Mouse (Mus musculus) CD8-positive naive resting alpha-beta T cell, adult 2 months (primary cell): ENCODE measurements around the gene Limch1.

Experiments
- DNase-seq, 2 experiments: peaks; one replicate each; pipeline ENCODE4 v3.0.0; 2022; ENCODE audit warnings: low read depth in 2 of 2, low spot score in 2 of 2

Gene Limch1

DNA sequence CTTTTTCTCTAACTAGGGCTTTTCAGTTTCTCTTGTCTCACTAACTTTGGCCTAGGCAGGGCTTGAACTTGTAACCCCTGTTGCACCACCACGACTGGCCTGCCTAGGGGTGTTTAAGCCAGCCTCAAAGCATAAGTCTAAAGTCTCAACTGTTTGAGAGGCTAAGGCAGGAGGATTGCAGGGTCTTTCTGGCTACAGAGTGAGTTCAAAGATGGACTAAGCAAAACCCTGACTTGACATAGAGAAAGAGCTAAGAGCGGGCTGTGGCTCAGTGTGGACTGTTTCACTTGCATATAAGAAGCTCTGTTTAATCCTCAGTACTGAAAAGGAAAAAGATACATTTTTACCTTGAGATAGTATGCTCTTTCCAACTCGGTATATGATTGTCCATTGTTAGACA is 268.3 kb downstream of the Limch1 start:
- no peak for DNase-seq

- DNase-seq, result peak; percentile 12 to 20
Observed at GRCm38 (mm10) chr5:67016450-67016849, 270.8 kb downstream of the Limch1 start.

GRCm38 (mm10) chr5:67024459-67025050 is 278.9 kb downstream of the Limch1 start:
- no peak for DNase-seq

DNA sequence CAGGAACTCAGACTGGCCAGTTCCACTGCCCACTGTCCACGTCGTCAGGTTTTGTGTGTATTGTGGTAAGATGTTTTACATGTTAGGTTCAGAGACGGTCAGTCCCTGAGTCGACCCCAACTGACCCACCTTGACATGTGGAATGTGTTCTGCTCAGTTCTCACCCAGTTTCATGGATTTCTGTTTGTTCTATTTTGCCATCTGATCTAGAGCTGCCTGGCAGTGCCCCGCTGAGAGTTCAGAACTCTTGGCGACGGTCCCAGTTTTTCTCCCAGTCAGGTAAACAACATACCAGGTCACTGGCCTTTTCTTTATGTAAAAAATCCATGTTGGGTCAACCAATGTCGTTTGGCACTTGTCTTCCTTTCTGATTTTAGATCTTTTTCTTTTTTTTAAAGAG is 279.5 kb downstream of the Limch1 start:
- no peak for DNase-seq

DNA sequence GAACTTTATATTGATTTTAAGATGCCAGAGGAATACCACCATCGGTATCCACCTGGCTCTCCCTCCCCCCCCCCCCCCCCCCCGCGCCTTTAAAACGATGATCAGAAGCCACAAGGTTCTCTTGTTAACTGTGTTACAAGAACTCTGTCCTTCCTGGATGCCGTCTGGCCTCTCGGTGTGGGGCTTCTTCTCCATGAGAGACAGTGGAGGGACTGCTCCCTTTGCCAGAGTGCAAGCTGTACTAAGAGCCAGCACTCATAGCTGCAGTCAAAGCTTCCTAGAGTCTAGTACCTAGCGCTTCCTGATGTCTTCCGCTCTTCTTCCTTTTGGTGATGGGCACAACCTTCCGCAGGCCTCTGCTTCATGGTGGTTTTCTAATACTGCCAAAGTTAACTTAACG is 280.0 kb downstream of the Limch1 start:
- DNase-seq, result no peak

DNA sequence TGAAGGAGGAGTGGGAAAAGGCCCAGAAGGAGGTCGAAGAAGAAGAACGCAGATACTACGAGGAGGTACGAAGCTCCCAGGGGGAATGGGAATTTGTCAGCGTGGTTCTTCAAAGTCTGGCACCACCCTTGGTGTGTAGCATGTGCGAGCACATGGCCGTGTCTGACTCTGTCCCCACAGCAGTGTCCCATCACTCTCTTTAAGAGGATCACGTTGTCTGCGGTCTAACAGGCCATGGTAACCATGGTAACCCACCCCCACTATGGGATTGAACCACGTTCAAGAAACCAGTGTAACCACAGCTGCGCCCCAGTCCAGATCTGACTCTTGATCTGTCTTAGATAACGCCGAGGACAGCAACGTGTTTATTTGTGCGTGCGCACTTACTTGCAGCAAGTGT is 283.2 kb downstream of the Limch1 start:
- DNase-seq, result no peak

GRCm38 (mm10) chr5:67029946-67030345 is 284.3 kb downstream of the Limch1 start:
- DNase-seq, result no peak

DNA sequence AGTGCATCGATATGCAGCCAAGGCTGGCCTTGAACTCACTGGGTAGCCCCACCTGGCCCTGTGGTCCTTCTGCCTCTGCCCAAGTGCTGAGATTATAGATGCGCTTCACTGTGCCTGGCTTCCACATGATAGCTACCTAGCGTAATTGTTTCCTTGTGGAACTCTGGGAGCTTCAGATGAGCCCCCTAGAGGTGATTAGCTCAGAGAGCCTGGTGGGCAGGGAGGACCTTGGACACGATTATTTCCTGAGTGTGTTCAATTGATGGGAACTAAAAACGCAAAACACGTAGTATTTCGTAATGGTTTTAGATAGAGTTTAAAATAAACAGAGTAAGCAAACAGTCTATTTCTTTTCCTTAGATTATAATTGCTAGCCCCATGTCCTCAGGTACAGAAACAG is 287.0 kb downstream of the Limch1 start:
- DNase-seq, result no peak

DNA sequence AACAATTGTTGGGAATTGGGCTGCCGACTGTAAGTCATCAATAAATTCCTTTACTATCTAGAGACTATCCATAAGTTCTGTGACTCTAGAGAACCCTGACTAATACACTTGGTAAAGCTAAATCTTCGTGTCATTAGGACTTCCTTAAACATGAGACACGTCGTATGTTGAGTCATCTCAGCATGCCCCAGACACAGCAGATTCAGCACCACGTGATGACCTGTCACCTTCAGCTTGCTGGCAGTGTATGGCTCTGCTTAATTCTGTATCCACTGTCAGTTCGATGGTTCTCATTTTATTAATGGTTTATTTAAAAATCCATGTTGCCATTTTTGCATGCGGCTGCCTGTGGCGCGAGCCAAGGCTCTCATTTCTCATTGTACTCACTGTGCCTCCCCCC is 298.3 kb downstream of the Limch1 start:
- DNase-seq, result no peak

DNA sequence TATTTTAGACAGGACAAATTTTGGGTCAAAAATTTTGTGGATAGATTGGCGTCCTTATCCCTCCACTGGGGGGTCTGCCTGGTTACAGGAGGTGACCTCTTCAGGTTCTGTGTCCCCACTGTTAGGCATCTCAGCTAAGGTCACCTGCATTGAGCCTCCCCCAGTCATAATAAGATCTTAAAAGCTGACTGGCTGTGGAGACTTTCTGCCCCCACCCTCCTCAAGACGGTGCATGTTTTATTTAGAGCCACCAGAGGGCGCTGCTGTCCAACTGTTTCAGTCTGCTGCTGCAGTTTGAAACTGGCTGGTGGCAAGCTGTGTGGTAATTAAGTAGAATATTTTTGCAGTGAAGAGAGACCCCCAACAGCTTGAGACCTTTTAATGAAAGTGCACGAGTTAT is 302.4 kb downstream of the Limch1 start:
- no peak for DNase-seq

DNA sequence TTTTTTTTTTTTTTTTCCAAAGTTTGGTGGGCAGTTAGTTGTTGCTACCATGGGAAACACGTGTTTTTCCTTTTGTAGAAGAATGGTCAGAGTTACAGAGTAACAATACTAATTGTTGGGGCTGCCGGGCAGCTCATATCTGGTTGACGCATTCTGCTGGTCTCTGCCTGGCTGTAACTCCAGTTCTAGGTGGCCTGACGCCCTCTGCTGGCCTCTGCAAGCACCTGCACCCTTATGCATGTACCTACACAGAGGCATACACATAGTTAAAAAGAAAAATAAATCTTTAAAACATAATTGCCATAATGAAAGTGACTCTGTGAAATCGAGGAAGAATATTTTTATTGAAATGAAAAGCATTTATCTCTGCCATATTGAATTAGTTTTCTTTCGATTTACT is 312.2 kb downstream of the Limch1 start:
- no peak for DNase-seq

DNA sequence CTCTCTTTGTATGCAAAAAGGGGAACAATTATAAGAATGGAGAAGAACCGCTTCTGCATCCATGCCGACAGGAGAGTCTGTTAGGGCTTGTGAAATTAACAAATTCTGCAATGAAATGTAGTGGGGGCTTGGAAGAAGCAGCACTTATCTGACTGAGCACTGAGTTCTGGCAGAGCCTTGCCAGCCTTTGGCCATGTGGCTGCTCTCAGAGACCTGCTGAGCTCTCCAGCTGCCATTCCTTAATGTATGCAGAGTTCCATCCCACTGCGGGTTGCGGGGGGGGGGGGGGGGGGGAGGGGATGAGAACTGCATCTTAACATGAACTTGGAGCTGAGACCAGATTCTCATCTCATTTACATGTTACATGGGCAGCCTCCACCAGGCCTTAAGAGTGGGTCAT is 314.9 kb downstream of the Limch1 start:
- no peak for DNase-seq

DNA sequence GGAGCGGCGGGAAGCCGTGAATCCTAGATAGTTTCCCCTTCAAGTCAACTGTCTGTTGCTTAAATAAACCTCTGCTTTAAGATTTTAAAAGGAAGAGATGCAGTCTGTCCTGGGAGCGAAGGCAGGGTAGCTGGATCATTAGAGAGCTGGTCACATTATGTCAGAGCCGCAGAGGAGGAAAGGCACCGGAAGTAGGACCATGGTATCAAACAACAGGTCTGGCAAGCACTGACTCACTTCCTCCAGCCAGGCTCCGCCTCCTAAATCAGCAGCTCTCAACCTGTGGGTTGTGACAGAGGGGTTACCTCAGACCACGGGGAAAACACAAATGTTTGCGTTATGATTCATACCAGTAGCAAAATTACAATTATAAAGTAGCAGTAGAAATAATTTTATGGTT is 318.0 kb downstream of the Limch1 start:
- DNase-seq, result no peak

DNA sequence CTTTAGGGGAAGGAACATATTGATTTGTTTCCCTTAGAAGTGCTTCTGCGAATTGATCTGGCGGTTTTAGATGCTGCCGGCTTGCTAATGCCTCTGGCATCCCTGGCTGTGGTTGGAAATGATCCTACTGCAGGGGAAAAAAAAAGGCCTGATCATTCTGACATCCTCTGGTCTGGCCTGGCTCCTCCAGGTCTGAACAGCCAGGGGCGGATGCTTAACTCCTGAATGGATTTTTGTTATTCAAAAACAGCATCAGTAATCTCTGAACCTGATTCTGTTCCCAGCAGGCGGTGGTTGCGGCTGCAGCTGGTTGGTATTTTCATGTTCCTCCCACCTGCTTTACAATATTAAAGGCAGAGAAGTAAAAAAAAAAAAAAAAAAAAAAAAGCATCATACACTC is 337.5 kb downstream of the Limch1 start:
- DNase-seq, result no peak

DNA sequence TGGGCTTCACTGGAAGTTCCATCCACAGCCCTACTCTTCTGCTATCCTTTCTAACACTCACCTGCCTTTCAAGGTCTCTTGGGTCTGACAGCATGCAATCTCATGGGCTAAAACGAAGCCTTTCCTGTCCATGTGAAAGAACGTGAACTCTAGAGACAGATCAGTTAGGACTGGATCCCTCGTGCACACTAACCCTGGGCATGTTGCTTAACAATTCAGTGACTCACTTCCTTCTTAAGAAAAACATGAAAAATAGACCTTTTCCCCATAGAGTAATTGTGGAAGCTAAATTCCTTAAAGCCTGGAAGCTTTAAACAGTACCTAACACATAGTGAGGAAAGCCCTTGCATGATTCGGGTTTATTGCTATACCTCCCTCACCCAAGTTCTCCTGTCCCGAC is 345.2 kb downstream of the Limch1 start:
- no peak for DNase-seq

DNA sequence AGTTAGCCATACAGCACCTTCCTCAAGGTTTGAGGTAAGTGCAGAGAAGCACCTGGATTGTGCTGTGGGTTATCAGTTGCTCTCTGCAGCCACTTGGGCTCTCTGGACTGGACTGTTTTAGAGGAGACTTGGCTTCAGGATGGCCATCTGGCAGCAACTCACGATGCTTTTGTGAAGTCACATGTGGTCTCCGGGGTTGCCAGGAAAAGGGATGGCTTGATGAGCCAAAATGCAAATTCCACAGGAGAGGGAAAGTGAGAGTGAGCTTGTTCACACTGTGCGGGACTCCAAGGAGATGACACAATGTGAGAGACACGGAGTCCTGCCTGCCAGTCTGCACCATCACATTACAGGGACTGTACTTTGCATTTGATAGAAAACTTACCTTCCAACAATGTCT is 346.1 kb downstream of the Limch1 start:
- DNase-seq, result no peak

GRCm38 (mm10) chr5:67093991-67094390 is 348.4 kb downstream of the Limch1 start:
- DNase-seq, result no peak

DNA sequence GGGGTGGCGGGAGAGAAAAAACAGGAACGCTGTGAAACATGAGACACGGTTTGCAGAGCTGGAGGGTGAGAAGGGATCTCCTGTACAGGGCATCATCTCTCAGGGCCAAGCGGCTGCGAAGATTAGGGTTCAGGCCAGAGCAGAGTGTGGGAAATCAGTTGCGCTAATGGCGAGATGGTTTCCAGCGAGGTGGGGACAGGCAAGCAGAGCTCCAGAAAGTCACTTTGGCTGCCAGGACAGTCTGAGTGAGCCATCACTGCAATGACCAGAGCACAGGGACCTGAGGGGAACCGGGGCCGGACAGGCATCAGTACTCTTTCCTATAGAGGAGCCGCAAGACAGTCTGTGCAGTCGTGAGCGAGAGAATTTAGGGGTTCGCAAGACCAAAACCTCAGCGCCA is 349.5 kb downstream of the Limch1 start:
- no peak for DNase-seq

DNA sequence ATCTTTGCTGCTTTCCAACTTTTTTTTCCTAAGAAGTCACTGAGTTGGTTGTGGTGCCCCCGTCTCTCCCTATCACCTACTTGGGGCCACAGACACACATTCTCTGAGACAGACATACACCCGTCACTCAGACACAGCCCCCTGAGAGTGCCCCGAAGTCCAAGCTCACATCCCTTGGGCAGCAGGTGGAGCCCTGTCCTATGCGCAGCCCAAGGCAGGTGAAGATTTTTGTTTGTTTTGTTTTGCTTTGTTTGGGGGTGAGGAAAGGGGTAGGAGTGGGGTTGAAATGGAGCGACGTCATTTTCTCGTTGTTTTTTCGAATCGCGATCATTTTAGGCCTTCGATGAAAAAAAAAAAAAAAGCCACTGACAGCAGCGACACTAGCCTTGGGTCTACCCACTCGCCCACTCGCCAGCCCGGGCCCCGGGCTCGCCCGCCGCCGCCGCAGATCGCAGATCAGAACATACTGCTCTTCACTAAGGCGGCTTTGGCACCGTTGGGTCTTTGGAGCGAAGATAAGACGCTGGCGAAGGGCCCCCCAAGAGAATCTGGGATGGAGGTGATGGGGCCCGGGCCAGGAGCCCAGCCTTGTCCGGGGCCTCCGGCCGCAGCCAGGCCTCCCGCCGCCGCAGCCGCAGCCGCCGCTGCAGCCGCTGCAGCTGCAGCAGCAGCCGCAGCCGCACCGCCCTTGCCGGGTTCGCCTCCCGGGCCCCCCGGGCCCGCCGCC is 350.2 kb downstream of the Limch1 start:
- no peak for DNase-seq

DNA sequence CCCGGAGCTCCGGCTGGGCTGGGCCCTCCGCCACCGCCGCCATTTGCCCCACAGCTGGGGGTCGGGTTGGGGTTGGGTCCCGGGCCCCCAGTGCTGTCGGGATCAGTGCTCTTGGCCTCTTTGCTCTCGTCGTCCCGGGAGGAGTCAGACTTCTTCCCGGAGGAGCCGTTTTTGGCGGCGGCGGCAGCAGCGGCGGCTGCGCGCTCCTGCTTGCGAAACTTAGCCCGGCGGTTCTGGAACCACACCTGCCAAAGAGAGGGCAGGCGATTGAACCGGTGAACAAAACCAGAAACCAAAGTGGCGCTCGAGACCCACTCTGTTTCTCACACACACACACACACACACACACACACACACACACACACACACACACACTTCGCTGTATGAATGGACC is 350.7 kb downstream of the Limch1 start:
- no peak for DNase-seq

DNA sequence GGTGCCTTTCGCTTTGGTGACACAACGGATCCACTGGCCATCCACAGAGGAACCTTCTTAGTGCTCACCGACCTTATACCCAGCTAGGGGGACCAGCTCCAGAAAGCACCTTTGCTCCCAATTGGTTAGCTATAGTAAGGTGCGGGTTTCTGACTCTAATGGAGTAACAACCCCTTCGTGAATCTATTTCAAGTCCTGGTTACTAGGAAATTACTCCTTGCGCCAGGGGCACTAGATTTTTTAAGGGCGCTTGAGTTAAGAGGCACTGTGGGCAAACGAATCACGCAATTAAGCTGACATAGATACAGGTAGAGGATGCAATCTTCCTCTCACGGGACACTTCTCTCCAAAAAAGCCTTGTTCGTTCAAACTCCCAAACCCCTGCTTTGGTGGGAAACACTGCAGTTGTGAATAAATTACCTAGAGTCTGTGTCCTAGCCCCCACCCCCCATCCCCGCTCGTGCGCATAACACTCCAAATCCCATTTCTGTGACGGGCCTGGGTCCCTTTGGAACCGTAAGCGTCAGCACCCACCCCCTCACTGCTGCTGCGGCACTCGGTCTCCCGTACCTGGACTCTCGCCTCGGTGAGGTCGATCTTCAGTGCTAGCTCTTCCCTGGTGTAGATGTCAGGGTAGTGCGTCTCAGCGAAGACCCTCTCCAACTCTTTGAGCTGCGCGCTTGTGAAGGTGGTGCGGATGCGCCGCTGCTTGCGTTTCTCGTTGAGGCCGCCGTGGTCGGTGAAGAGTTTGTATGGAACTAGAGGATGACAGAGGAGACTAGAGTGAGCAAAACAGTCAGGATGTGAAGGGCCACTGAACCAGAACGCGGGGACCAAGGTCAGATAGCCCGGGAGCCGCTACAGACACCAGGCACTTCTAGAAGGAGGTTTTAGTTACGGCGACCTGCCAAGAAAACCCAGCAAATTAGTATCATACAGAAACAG is 351.8 kb downstream of the Limch1 start:
- DNase-seq, result no peak
